Mouse (Mus musculus) MEL (cell line): ENCODE measurements around the gene Timm8b. TPM values are rescaled to one million over a fixed set of nuclear protein-coding genes. Genes with fewer than 3 reads are reported as not detected.

Experiments
- DNase-seq: peaks from one replicate; pipeline ENCODE4 v3.0.0; 2011; ENCODE audit warnings: low read depth, low spot score
- H3K27ac ChIP-seq: 2 replicates; pipeline ENCODE4 v1.5.1; 2012; ENCODE audit warnings: low read depth, mild to moderate bottlenecking, control low read depth, low read length, moderate library complexity; ENCODE audit not compliant: control insufficient read depth
- H3K27me3 ChIP-seq, 2 experiments: fragments of 150-350 bp in 1 of 2; sonication (generic) in 1 of 2; 2 replicates each; pipeline ENCODE4 v1.6.1; 2012; ENCODE audit warnings: low read length in 2 of 2, mild to moderate bottlenecking in 2 of 2, improper control_type of control experiment in 1 of 2, moderate library complexity in 1 of 2; ENCODE audit not compliant: insufficient read depth in 2 of 2, control insufficient read depth in 1 of 2
- H3K36me3 ChIP-seq, 2 experiments: 2 replicates each; pipeline ENCODE4 v1.6.1; 2012 to 2014; ENCODE audit warnings: low read length in 2 of 2, improper control_type of control experiment in 1 of 2, inconsistent platforms in 1 of 2, mild to moderate bottlenecking in 1 of 2; ENCODE audit not compliant: insufficient read depth in 2 of 2, control insufficient read depth in 1 of 2
- H3K4me1 ChIP-seq, 2 experiments: fragments of 150-350 bp in 1 of 2; sonication (generic) in 1 of 2; 2 replicates each; pipeline ENCODE4 v1.6.1; 2012; ENCODE audit warnings: low read length in 2 of 2, improper control_type of control experiment in 1 of 2, mild to moderate bottlenecking in 1 of 2; ENCODE audit not compliant: insufficient read depth in 2 of 2, control insufficient read depth in 1 of 2
- H3K4me3 ChIP-seq, 2 experiments: fragments of 150-350 bp in 1 of 2; sonication (generic) in 1 of 2; 2 replicates each; pipeline ENCODE4 v1.5.1; 2012; ENCODE audit warnings: low read depth in 2 of 2, low read length in 2 of 2, mild to moderate bottlenecking in 2 of 2, moderate library complexity in 2 of 2, control low read depth in 1 of 2, improper control_type of control experiment in 1 of 2; ENCODE audit not compliant: control insufficient read depth in 1 of 2, insufficient read depth in 1 of 2
- H3K79me2 ChIP-seq: 2 replicates; pipeline ENCODE4 v1.6.1; 2012; ENCODE audit warnings: mild to moderate bottlenecking, low read length, moderate library complexity; ENCODE audit not compliant: control insufficient read depth, poor library complexity, insufficient read depth
- H3K9ac ChIP-seq: 2 replicates; pipeline ENCODE4 v1.6.1; 2012; ENCODE audit warnings: low read depth, mild to moderate bottlenecking, control low read depth, low read length, moderate library complexity; ENCODE audit not compliant: control insufficient read depth, poor library complexity, severe bottlenecking
- H3K9me3 ChIP-seq: fragments of 150-350 bp; sonication (generic); replicated peaks from 2 replicates; pipeline ENCODE4 v1.6.1; 2012; ENCODE audit warnings: mild to moderate bottlenecking, low read length, improper control_type of control experiment, moderate library complexity; ENCODE audit not compliant: insufficient read depth
- CHD1 ChIP-seq: IDR thresholded peaks from 2 replicates; pipeline ENCODE4 v1.6.1; 2012; ENCODE audit warnings: low read depth, mild to moderate bottlenecking, inconsistent platforms, low read length, improper control_type of control experiment
- CHD2 ChIP-seq: IDR thresholded peaks from 2 replicates; pipeline ENCODE4 v1.6.1; 2011; ENCODE audit warnings: low read length, improper control_type of control experiment
- CTCF ChIP-seq, 3 experiments: IDR thresholded peaks in 2 of 3; conservative IDR thresholded peaks in 1 of 3; 2 replicates each; pipeline ENCODE4 v1.5.1; 2011 to 2012; ENCODE audit warnings: low read length in 3 of 3, low read depth in 2 of 3, mild to moderate bottlenecking in 2 of 3, improper control_type of control experiment in 1 of 3, inconsistent platforms in 1 of 3, mixed read lengths in 1 of 3, moderate library complexity in 1 of 3; ENCODE audit not compliant: control insufficient read depth in 1 of 3, insufficient read depth in 1 of 3, poor library complexity in 1 of 3, severe bottlenecking in 1 of 3
- E2F4 ChIP-seq: IDR thresholded peaks from 2 replicates; pipeline ENCODE4 v1.6.1; 2011; ENCODE audit warnings: low read depth, low read length, improper control_type of control experiment, borderline replicate concordance
- ELF1 ChIP-seq: IDR thresholded peaks from 2 replicates; pipeline ENCODE4 v1.6.1; 2014; ENCODE audit warnings: low read depth, mild to moderate bottlenecking, inconsistent platforms, low read length, improper control_type of control experiment, moderate library complexity
- ETS1 ChIP-seq: IDR thresholded peaks from 2 replicates; pipeline ENCODE4 v1.6.1; 2012; ENCODE audit warnings: low read depth, mild to moderate bottlenecking, inconsistent platforms, low read length, improper control_type of control experiment, moderate library complexity
- GABPA ChIP-seq: IDR thresholded peaks from 2 replicates; pipeline ENCODE4 v1.6.1; 2012; ENCODE audit warnings: low read depth, mild to moderate bottlenecking, inconsistent platforms, low read length, improper control_type of control experiment, moderate library complexity
- GATA1 ChIP-seq: IDR thresholded peaks from 2 replicates; pipeline ENCODE4 v1.6.1; 2011; ENCODE audit warnings: low read depth, low read length, improper control_type of control experiment
- HCFC1 ChIP-seq: IDR thresholded peaks from 2 replicates; pipeline ENCODE4 v1.6.1; 2012; ENCODE audit warnings: low read depth, mild to moderate bottlenecking, inconsistent platforms, low read length, improper control_type of control experiment, moderate library complexity
- JUND ChIP-seq: IDR thresholded peaks from 2 replicates; pipeline ENCODE4 v1.6.1; 2011; ENCODE audit warnings: low read depth, mild to moderate bottlenecking, improper control_type of control experiment, low read length
- KAT2A ChIP-seq: conservative IDR thresholded peaks from 2 replicates; pipeline ENCODE4 v1.6.1; 2012; ENCODE audit warnings: low read depth, low read length, improper control_type of control experiment, inconsistent platforms
- MAFK ChIP-seq: IDR thresholded peaks from 2 replicates; pipeline ENCODE4 v1.6.1; 2011; ENCODE audit warnings: low read depth, mild to moderate bottlenecking, low read length, improper control_type of control experiment, borderline replicate concordance
- MAX ChIP-seq: IDR thresholded peaks from 2 replicates; pipeline ENCODE4 v1.6.1; 2011; ENCODE audit warnings: low read length, improper control_type of control experiment
- MAZ ChIP-seq: IDR thresholded peaks from 2 replicates; pipeline ENCODE4 v1.6.1; 2012; ENCODE audit warnings: low read depth, mild to moderate bottlenecking, inconsistent platforms, low read length, improper control_type of control experiment
- MXI1 ChIP-seq: IDR thresholded peaks from 2 replicates; pipeline ENCODE4 v1.6.1; 2011; ENCODE audit warnings: mild to moderate bottlenecking, low read depth, low read length, improper control_type of control experiment
- MYB ChIP-seq: IDR thresholded peaks from 2 replicates; pipeline ENCODE4 v1.6.1; 2011; ENCODE audit warnings: mild to moderate bottlenecking, low read depth, low read length, improper control_type of control experiment
- MYC ChIP-seq: IDR thresholded peaks from 2 replicates; pipeline ENCODE4 v1.6.1; 2011; ENCODE audit warnings: low read depth, mild to moderate bottlenecking, low read length, improper control_type of control experiment, moderate library complexity
- NELFE ChIP-seq: IDR thresholded peaks from 2 replicates; pipeline ENCODE4 v1.6.1; 2011; ENCODE audit warnings: low read depth, low read length, improper control_type of control experiment
- NRF1 ChIP-seq: IDR thresholded peaks from 2 replicates; pipeline ENCODE4 v1.6.1; 2014; ENCODE audit warnings: low read depth, mild to moderate bottlenecking, inconsistent platforms, low read length, improper control_type of control experiment, moderate library complexity; ENCODE audit not compliant: poor library complexity, insufficient read depth, severe bottlenecking
- POLR2A ChIP-seq, 2 experiments: IDR thresholded peaks; 2 replicates each; pipeline ENCODE4 v1.6.1; 2011 to 2012; ENCODE audit warnings: low read length in 2 of 2, mild to moderate bottlenecking in 2 of 2, control low read depth in 1 of 2, improper control_type of control experiment in 1 of 2, low read depth in 1 of 2, moderate library complexity in 1 of 2; ENCODE audit not compliant: control insufficient read depth in 1 of 2, insufficient read depth in 1 of 2, poor library complexity in 1 of 2
- POLR2AphosphoS2 ChIP-seq: IDR thresholded peaks from 2 replicates; pipeline ENCODE4 v1.6.1; 2011; ENCODE audit warnings: low read length, improper control_type of control experiment
- RAD21 ChIP-seq: IDR thresholded peaks from 2 replicates; pipeline ENCODE4 v1.6.1; 2011; ENCODE audit warnings: mild to moderate bottlenecking, low read depth, low read length, improper control_type of control experiment
- RCOR1 ChIP-seq: IDR thresholded peaks from 2 replicates; pipeline ENCODE4 v1.6.1; 2012; ENCODE audit warnings: low read depth, mild to moderate bottlenecking, inconsistent platforms, low read length, improper control_type of control experiment
- SIN3A ChIP-seq: IDR thresholded peaks from 2 replicates; pipeline ENCODE4 v1.6.1; 2012; ENCODE audit warnings: low read length, improper control_type of control experiment, inconsistent platforms
- SMC3 ChIP-seq: IDR thresholded peaks from 2 replicates; pipeline ENCODE4 v1.6.1; 2011; ENCODE audit warnings: low read depth, low read length, improper control_type of control experiment
- TAL1 ChIP-seq: IDR thresholded peaks from 2 replicates; pipeline ENCODE4 v1.6.1; 2012; ENCODE audit warnings: mild to moderate bottlenecking, inconsistent platforms, low read length, moderate library complexity, mixed read lengths
- TBP ChIP-seq: IDR thresholded peaks from 2 replicates; pipeline ENCODE4 v1.8.0; 2011; ENCODE audit warnings: low read depth, low read length, improper control_type of control experiment
- TCF12 ChIP-seq: IDR thresholded peaks from 2 replicates; pipeline ENCODE4 v1.6.1; 2014; ENCODE audit warnings: low read depth, mild to moderate bottlenecking, inconsistent platforms, low read length, improper control_type of control experiment, moderate library complexity
- UBTF ChIP-seq: IDR thresholded peaks from 2 replicates; pipeline ENCODE4 v1.6.1; 2012; ENCODE audit warnings: low read depth, mild to moderate bottlenecking, inconsistent platforms, low read length, improper control_type of control experiment, moderate library complexity, borderline replicate concordance; ENCODE audit not compliant: insufficient read depth
- USF1 ChIP-seq: IDR thresholded peaks from 2 replicates; pipeline ENCODE4 v1.6.1; 2014; ENCODE audit warnings: low read depth, mild to moderate bottlenecking, inconsistent platforms, low read length, improper control_type of control experiment, moderate library complexity
- USF2 ChIP-seq, 2 experiments: IDR thresholded peaks; 2 replicates each; pipeline ENCODE4 v1.6.1; 2011 to 2012; ENCODE audit warnings: improper control_type of control experiment in 2 of 2, low read length in 2 of 2, borderline replicate concordance in 1 of 2, inconsistent platforms in 1 of 2, low read depth in 1 of 2, mild to moderate bottlenecking in 1 of 2; ENCODE audit not compliant: insufficient read depth in 1 of 2
- ZC3H11A ChIP-seq: IDR thresholded peaks from 2 replicates; pipeline ENCODE4 v1.6.1; 2012; ENCODE audit warnings: low read depth, mild to moderate bottlenecking, inconsistent platforms, low read length, improper control_type of control experiment
- ZKSCAN1 ChIP-seq: IDR thresholded peaks from 2 replicates; pipeline ENCODE4 v1.6.1; 2012; ENCODE audit warnings: low read depth, mild to moderate bottlenecking, inconsistent platforms, low read length, improper control_type of control experiment, moderate library complexity
- ZMIZ1 ChIP-seq: IDR thresholded peaks from 2 replicates; pipeline ENCODE4 v1.6.1; 2012; ENCODE audit warnings: low read depth, mild to moderate bottlenecking, inconsistent platforms, low read length, improper control_type of control experiment, moderate library complexity
- ZNF384 ChIP-seq: IDR thresholded peaks from 2 replicates; pipeline ENCODE4 v1.6.1; 2012; ENCODE audit warnings: low read depth, mild to moderate bottlenecking, inconsistent platforms, low read length, improper control_type of control experiment
- polyA plus RNA-seq, 2 experiments: library from polyadenylated mRNA; stranded (reverse) in 1 of 2; unstranded in 1 of 2; fragments of >175 nt in 1 of 2; fragments of >200 nt in 1 of 2; gene quantifications; 2 replicates each; pipeline versions ENCODE4 v1.2.1 to v1.2.4; 2012; ENCODE audit warnings: low replicate concordance in 2 of 2, low read depth in 1 of 2; ENCODE audit not compliant: insufficient read length in 2 of 2, insufficient read depth in 1 of 2, missing spikeins in 1 of 2
- total RNA-seq: library from RNA; depleted of rRNA; stranded (reverse); fragments of 300-350 nt; gene quantifications from 2 replicates; pipeline ENCODE4 v1.2.3, GENCODE M21; 2012

Gene Timm8b
- total and polyA plus RNA-seq, 3 experiments = 129 to 247 TPM; not detected in 1

DNA sequence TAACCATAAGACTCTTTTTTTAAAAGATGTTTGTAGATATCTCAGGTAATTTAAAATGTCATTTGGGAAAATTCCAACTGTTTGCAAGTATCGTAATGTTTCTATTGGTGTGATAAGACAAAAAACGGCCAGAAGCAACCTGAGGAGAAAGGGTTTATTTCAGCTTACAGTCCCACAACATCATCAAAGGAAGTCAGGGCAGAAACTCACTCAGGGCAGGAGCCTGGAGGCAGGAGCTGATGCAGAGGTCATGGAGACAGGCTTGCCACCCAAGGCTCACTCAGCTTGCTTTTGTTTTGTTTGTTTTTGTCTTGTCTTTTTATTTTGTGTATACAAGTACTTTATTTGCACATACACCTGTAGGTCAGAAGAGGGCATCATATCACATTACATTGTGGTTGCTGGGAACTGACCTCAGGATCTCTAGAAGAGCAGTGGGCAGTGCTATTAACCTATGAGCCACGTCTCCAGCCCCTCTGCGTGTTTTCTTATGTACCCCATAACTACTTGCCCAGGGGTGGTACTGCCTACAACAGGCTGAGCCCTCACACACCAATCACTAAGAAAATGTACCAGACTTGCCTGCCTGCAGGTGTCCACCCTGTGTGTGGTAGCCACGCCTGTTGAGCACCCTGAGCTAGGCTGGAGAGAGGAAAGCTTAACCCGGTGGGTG, 28.4 kb downstream of the Timm8b start (continued):
- TF ChIP-seq UBTF (no peak), E2F4 (no peak)

DNA sequence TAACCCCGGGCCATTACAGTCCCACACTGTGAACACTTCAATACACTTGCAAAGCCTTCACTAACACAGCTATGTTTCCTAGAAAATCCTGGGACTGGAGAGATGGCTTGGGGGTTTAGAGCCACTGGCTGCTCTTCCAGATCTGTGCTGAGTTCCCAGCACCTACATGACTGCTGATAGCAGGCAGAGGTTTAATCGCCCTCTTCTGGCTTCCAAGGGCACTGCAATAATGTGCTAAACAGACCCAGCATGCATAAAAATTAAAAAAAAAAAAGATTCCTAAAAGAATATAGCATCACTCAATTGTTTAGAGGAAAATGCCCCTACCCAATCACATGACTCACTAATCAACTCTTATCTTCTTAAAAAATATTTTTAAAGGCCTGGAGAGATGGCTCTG, 29.3 kb downstream of the Timm8b start:
- Histone ChIP-seq H3K4me1 (peaks cover 0 to 10% of the 10 kb centered on the region in 2 experiments; a peak in 2 of 4 replicates), H3K9me3 (no peaks in the 10 kb centered on the region), H3K4me3 (no peak overlapping the region), H3K9ac (no peak overlapping the region)
- peak; percentile 85 for DNase-seq
- TF ChIP-seq CHD2 (no peak), POLR2A (IDR thresholded peaks at IDR 0.05; ENCODE audit: control insufficient read depth in 1 of 2, insufficient read depth in 1 of 2, low read depth in 1 of 2, low read length in 2 of 2, poor library complexity in 1 of 2) (no peak), ZNF384 (peak; percentile 91), MYB (no peak), NELFE (no peak), ZC3H11A (0 out of 2 replicates have a peak, but pooled peaks have one; percentile 5), MXI1 (no peak), NRF1 (no peak), GATA1 (peak; percentile 28; the same call in 1 of the 2 replicates), TBP (no peak), POLR2AphosphoS2 (no peak), TAL1 (no peak), MAFK (no peak), MAX (no peak), MAZ (no peak), UBTF (no peak), CHD1 (no peak), E2F4 (no peak), RCOR1 (no peak), MYC (no peak; the same call in 1 of the 2 replicates), TCF12 (no peak), JUND (no peak), ETS1 (no peak), ZKSCAN1 (no peak), RAD21 (peak; percentile 30), CTCF (IDR thresholded peaks at IDR 0.05 in 2 of 3, conservative IDR thresholded peaks at IDR 0.05 in 1 of 3; ENCODE audit: control insufficient read depth in 1 of 3, insufficient read depth in 1 of 3, low read depth in 2 of 3, low read length in 3 of 3, poor library complexity in 1 of 3, severe bottlenecking in 1 of 3) (peak; percentile 54 to 63 (median 60)), ZMIZ1 (no peak), ELF1 (no peak), GABPA (no peak), HCFC1 (no peak), USF1 (no peak), SIN3A (peak; percentile 23; the same call in 1 of the 2 replicates), USF2 (IDR thresholded peaks at IDR 0.05; ENCODE audit: borderline replicate concordance in 1 of 2, insufficient read depth in 1 of 2, low read depth in 1 of 2, low read length in 2 of 2) (no peak), KAT2A (no peak), SMC3 (peak; percentile 53)
- TF ChIP-seq, all 39 proteins: peak for 7
- Histone ChIP-seq H3K27me3 (no peaks in the 10 kb centered on the region), H3K79me2 (peaks cover 1% of the 10 kb centered on the region), H3K36me3 (peaks cover 4 to 7% of the 10 kb centered on the region in 2 experiments), H3K27ac (no peak overlapping the region)
